Mouse (Mus musculus): ENCODE measurements at regions not wholly inside any gene's neighbourhood (a gene's known extent, or its start where the extent isn't known, plus 50 kb on each side); places are given as distances from the start of the nearest gene placed in this dataset.

GRCm38 (mm10) chr12:80010947-80011346 is 101.9 kb downstream of the Zfp36l1 start:
- TF ChIP-seq CTCF (IDR thresholded peaks at IDR 0.05; ENCODE audit: control insufficient read depth, insufficient read depth, low read length) (no peak), POLR2A (IDR thresholded peaks at IDR 0.05; ENCODE audit: borderline replicate concordance, control insufficient read depth, low read depth, low read length) (no peak)

Data from bone marrow, adult 2 months (tissue).